Mouse (Mus musculus): ENCODE measurements around the gene Mthfd1l.
A peak's percentile ranks its signal among the peaks of the same experiment; 100 is the strongest.

DNA sequence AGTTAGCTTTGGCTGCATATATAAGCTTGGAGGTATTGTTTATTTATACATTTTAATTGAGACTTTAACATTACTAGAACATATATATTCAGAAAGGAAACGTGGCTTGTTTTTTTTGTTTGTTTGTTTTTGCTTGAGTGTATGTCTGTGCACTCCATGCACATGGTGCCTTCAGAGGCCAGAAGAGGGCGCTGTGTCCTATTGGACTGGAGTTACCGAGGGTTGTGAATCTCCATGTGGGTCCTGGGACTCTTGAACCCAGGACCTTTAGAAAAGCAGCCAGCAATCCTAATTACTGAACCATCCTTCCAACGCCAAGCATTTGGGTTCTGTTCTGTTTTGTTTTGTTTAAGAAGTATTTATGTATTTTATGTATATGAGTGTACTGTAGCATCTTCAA lies 22.4 kb downstream of the Mthfd1l start:
- 0 out of 2 replicates have a peak, but pooled peaks have one; percentile 25 for TF ChIP-seq CTCF (IDR thresholded peaks at IDR 0.05; ENCODE audit: low read depth, low read length)
- TF ChIP-seq POLR2A (IDR thresholded peaks at IDR 0.05; ENCODE audit: borderline replicate concordance, low read depth, low read length) = no peak

Measured in bone marrow macrophage, adult 2 months (primary cell).